Mouse (Mus musculus): ENCODE data around the gene Pkn1.

- TF ChIP-seq CTCF (IDR thresholded peaks at IDR 0.05; ENCODE audit: low read depth) (no peak), EP300 (IDR thresholded peaks at IDR 0.05; ENCODE audit: low read depth) (no peak)
Measured at GRCm38 (mm10) chr8:83621691-83622388, 77.1 kb downstream of the Pkn1 start.
